Mouse (Mus musculus): ENCODE results near the gene Angptl2. TPM values are rescaled to one million over a fixed set of nuclear protein-coding genes. Genes with fewer than 3 reads are reported as not detected.

Angptl2 gene
- polyA plus RNA-seq, 1 experiment = 5.5 TPM

DNA sequence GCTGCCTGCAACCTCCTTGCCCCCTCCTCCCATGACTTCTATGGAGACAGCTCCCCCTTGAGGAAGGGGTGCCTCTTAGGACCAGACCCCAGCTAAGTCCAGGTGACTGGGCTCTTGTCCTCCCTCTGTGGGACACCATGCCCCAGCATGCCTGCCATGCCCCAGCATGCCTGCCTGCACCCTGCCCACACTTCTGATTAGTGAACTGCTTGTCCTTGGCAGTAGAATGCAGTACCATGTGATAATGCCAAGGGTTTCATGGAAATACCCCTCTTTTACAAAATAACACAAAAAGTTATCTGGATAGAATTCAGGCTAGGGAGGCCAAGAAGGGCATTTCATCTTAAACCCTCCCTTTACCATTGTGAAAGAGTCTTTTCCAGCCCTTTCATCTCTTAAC, 29.5 kb downstream of the Angptl2 start:
- TF ChIP-seq CTCF (IDR thresholded peaks at IDR 0.05; ENCODE audit: extremely low read depth, insufficient read depth, low read length) (no peak), POLR2A (IDR thresholded peaks at IDR 0.05; ENCODE audit: extremely low read depth, insufficient read depth, low read length) (no peak)
- Histone ChIP-seq H3K4me1 (ENCODE audit: control insufficient read depth, insufficient read depth, low read length) (peaks cover 8% of the 10 kb centered on the region), H3K4me3 (ENCODE audit: insufficient read depth, low read length) (no peak overlapping the region), H3K27ac (ENCODE audit: insufficient read depth, low read length) (no peak overlapping the region)

DNA sequence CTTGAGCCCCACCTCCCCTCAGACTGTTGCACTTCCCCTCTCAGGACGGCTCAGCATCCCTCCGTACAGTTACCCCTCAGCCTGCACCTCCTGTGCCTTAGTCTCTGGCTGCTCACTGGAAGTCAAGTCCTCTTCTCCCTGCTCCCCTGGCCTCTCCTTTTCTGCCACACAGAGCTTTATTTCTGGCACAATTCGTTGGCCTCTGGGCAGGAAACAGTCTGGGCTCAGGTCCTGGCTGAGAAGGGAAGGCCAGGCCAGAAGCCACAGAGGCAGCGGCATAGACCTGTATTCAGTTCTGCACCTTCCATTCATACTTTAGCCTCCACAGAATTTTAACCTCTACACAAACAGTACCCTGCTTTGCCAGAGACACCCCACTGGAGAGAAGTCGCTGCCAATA, 31.0 kb downstream of the Angptl2 start:
- no peak overlapping the region for H3K4me3 ChIP-seq (ENCODE audit: insufficient read depth, low read length)
- no peak overlapping the region for H3K27ac ChIP-seq (ENCODE audit: insufficient read depth, low read length)
- peaks cover 6% of the 10 kb centered on the region for H3K4me1 ChIP-seq (ENCODE audit: control insufficient read depth, insufficient read depth, low read length)
- TF ChIP-seq POLR2A (IDR thresholded peaks at IDR 0.05; ENCODE audit: extremely low read depth, insufficient read depth, low read length) (no peak), CTCF (IDR thresholded peaks at IDR 0.05; ENCODE audit: extremely low read depth, insufficient read depth, low read length) (no peak)

DNA sequence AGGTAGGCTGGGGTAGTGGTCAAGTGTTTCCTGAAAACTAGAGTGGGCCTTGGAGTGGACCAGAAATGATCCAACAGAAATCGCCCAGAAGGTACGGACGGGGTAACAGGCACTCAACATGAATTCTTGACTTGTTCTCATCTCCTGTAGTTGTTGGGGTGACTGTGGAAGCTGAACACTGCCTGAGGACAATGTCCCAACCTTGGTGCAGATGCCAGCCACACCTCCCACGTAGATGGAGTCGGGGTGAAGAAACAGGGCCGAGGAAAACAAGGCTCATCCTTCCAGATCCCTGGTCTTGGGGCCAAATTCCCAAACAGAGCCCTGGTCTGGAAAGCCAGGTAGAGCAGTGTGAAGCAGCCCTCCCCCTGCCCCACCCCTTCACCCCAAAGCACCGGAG, 32.7 kb downstream of the Angptl2 start:
- no peak overlapping the region for H3K27ac ChIP-seq (ENCODE audit: insufficient read depth, low read length)
- H3K4me1 ChIP-seq (ENCODE audit: control insufficient read depth, insufficient read depth, low read length) = peaks cover 6% of the 10 kb centered on the region
- H3K4me3 ChIP-seq (ENCODE audit: insufficient read depth, low read length) = no peak overlapping the region
- TF ChIP-seq POLR2A (IDR thresholded peaks at IDR 0.05; ENCODE audit: extremely low read depth, insufficient read depth, low read length) = no peak
- no peak for TF ChIP-seq CTCF (IDR thresholded peaks at IDR 0.05; ENCODE audit: extremely low read depth, insufficient read depth, low read length)

DNA sequence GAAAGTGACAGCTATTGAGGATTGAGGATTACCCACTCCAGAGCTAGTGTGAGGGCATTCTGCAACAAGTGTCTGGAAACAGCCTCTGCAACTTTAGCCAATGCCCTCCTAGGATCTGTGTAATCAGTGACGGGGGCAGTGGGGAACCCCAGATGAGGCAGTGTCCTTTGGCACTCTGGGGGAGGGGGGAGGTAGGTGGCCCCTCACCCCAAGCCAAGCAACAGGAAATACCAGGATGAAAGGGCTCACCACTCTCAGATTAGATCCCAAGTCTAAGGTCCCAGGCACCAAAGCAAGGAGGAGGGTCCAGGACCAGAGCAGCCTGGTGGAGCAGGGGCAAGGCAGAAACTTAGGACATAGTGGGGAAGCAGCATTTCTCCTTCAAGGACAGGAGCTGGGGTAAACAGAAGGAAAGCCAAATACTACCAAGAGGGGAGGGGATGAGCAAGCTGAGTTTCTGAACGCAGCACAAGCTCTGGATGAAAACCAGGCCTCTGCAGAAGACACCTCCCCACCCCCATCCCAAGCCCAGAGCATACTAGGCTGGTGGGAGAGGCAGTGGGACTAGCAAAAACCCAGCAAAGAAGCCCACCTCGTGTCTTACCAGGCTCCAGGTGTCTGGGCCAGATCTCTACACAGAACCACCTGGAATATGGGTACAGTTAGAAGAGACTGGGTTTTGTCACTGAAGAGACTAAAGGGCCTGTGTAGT, 34.2 kb downstream of the Angptl2 start:
- Histone ChIP-seq H3K27ac (ENCODE audit: insufficient read depth, low read length) (no peak overlapping the region), H3K4me3 (ENCODE audit: insufficient read depth, low read length) (no peak overlapping the region), H3K4me1 (ENCODE audit: control insufficient read depth, insufficient read depth, low read length) (peaks cover 2% of the 10 kb centered on the region; the same call in 1 of the 2 replicates)
- TF ChIP-seq CTCF (IDR thresholded peaks at IDR 0.05; ENCODE audit: extremely low read depth, insufficient read depth, low read length) (no peak), POLR2A (IDR thresholded peaks at IDR 0.05; ENCODE audit: extremely low read depth, insufficient read depth, low read length) (no peak)

DNA sequence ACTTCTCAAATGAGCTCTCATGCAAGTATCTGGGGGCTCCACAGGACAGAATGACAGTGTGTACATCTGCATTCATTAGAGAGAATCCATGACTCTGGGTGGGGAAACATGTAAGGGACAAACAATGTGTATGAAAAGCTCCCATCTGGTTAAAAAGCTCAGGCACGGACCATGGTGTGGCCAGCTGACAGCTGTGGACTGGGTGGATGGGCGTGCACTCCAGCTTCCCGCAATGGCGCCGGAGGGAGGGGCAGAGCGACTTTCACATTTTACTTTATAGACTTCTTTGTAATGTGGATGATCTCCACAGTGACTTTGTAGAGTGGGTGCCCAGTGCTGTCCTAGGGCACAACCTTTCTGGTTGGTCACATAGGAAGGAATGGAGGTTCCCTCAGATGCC, 36.9 kb downstream of the Angptl2 start:
- Histone ChIP-seq H3K4me3 (ENCODE audit: insufficient read depth, low read length) (no peak overlapping the region), H3K4me1 (ENCODE audit: control insufficient read depth, insufficient read depth, low read length) (no peaks in the 10 kb centered on the region; the same call in 1 of the 2 replicates), H3K27ac (ENCODE audit: insufficient read depth, low read length) (no peak overlapping the region)
- no peak for TF ChIP-seq POLR2A (IDR thresholded peaks at IDR 0.05; ENCODE audit: extremely low read depth, insufficient read depth, low read length)
- no peak for TF ChIP-seq CTCF (IDR thresholded peaks at IDR 0.05; ENCODE audit: extremely low read depth, insufficient read depth, low read length)

DNA sequence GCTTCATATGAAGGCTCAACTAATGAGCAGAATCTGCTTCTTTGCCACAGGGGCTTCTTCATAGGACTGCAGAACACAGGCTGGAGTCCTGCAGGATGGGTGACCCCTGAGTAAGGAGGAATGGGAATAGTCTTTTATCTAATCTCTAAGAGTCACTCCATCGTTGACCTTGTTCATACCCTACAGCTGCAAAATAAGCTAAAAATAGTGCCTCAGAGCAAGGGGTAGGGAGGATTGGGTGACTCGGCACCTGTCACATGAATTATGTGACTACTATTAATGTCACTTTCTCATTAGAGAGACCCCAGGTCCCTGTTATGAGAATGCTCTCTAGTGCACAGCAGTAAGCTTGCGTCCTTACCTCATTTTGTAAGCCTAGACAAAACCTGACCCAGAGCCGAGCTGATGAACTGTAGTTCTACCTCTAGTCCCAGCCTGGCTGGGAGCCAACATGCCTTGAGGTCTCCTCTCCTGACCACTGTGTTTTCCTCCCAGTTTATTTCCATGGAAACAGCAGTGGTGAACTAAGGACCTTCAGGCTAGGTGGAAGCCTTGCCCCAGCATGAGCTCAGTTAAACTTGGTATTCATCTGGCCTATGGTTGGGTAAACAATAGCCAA, 37.8 kb downstream of the Angptl2 start:
- H3K27ac ChIP-seq (ENCODE audit: insufficient read depth, low read length) = no peak overlapping the region

DNA sequence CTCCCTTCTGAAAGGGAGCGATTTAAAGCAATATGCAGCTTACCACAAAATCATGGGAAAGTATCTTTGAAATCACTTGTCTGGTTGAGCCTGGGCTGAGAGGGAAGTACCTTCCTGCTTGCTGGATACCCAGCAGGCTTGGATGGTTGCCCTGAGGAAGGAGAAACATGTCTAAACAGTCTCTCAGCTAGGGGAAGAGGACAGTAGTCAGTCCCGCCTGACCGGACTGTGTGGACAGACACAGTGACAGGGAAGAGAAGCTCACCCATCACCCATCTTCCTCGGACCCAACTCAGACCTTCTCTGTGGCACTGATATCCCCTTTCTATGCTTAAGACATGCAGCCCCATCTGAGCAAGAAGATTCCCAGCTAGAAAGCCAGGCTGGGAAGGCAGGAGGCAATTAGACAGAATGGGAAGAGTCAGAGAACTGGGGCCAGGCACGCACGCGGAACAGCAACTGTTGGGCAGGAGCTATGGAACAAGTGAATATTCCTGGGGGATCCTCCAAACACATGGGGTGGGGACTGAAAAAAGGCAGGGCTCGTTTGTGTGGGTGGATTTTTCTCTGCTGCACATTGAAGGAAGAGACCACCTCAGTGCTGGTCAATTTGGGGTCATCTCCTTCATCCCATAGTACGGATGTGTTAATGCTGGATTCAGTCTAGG, 38.6 kb downstream of the Angptl2 start:
- TF ChIP-seq POLR2A (IDR thresholded peaks at IDR 0.05; ENCODE audit: extremely low read depth, insufficient read depth, low read length) (no peak), CTCF (IDR thresholded peaks at IDR 0.05; ENCODE audit: extremely low read depth, insufficient read depth, low read length) (no peak)
- Histone ChIP-seq H3K4me3 (ENCODE audit: insufficient read depth, low read length) (no peak overlapping the region), H3K27ac (ENCODE audit: insufficient read depth, low read length) (no peak overlapping the region), H3K4me1 (ENCODE audit: control insufficient read depth, insufficient read depth, low read length) (no peaks in the 10 kb centered on the region; the same call in 1 of the 2 replicates)

More for the DNA sequence above, 37.8 kb downstream of the Angptl2 start:
- TF ChIP-seq CTCF (IDR thresholded peaks at IDR 0.05; ENCODE audit: extremely low read depth, insufficient read depth, low read length) = no peak
- TF ChIP-seq POLR2A (IDR thresholded peaks at IDR 0.05; ENCODE audit: extremely low read depth, insufficient read depth, low read length) = no peak
- H3K4me1 ChIP-seq (ENCODE audit: control insufficient read depth, insufficient read depth, low read length) = no peaks in the 10 kb centered on the region; the same call in 1 of the 2 replicates
- H3K4me3 ChIP-seq (ENCODE audit: insufficient read depth, low read length) = no peak overlapping the region

DNA sequence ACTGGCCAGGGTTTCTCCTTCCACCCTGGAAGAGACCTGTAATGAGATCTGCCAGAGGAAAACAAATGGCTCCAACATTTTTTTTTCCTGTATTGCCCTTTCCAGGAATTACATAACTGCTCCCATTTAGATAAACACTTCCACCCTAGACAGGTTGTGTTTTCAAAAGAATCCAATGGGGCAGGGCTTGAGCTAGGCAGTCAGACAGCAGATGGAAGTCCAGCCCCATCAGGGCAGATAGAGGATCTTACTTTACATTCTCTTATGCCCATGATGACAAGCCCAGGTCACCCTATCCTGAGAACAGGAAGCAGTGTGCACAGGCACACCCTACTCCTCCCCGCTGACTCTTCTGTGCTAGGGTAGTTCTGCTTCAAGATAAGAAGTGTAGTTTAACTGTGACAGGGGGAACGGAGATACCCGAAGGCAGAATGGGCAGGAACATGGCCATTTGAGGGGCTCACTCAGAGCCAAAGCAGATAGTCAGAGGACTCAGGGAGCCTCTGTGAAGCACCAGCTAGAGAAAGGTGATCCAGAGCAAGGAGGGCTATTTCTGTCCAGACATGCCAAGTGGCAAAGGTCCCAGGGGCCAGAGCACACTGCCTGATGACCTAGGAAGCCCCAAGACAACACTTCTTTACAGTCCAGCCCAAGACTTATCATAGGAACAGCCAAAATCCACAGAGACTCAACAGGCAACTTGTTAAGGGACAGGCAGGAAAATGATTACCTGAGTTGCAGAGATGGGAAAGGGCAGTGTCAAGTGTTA, 41.1 kb downstream of the Angptl2 start:
- Histone ChIP-seq H3K4me1 (ENCODE audit: control insufficient read depth, insufficient read depth, low read length) (peaks cover 3% of the 10 kb centered on the region), H3K27ac (ENCODE audit: insufficient read depth, low read length) (no peak overlapping the region), H3K4me3 (ENCODE audit: insufficient read depth, low read length) (no peak overlapping the region)
- TF ChIP-seq POLR2A (IDR thresholded peaks at IDR 0.05; ENCODE audit: extremely low read depth, insufficient read depth, low read length) (no peak), CTCF (IDR thresholded peaks at IDR 0.05; ENCODE audit: extremely low read depth, insufficient read depth, low read length) (no peak)

DNA sequence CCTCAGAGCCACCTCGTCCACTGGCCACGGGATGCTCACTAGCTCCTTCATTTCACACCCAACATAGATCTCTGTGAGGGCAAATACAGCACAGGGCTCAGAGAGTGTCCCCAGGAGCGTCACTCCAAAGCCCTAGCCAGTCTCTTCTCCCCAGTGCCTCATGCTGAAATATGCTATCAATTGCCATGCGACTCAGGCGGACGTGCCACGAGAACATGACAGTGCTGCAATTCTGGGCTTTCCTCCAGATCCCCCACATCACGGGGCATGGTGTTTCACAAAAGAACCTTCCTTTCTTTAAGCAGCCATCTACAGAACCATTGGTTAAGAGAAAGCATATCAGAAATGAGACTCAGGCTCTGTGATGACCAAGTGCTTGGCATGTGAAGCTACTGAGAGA, 44.9 kb downstream of the Angptl2 start:
- peak overlapping the region; percentile 14; the same call in 1 of the 2 replicates for H3K27ac ChIP-seq (ENCODE audit: insufficient read depth, low read length)
- peaks cover 10% of the 10 kb centered on the region for H3K4me1 ChIP-seq (ENCODE audit: control insufficient read depth, insufficient read depth, low read length)
- H3K4me3 ChIP-seq (ENCODE audit: insufficient read depth, low read length) = no peak overlapping the region
- TF ChIP-seq CTCF (IDR thresholded peaks at IDR 0.05; ENCODE audit: extremely low read depth, insufficient read depth, low read length) = no peak
- TF ChIP-seq POLR2A (IDR thresholded peaks at IDR 0.05; ENCODE audit: extremely low read depth, insufficient read depth, low read length) = no peak
